Mouse (Mus musculus): Measurements from ENCODE around the gene Plac1. TPM values are rescaled to one million over a fixed set of nuclear protein-coding genes. Genes with fewer than 3 reads are reported as not detected.

The Plac1 gene
- polyA plus RNA-seq, 1 experiment from 2014 or later, result 0.26 TPM

DNA sequence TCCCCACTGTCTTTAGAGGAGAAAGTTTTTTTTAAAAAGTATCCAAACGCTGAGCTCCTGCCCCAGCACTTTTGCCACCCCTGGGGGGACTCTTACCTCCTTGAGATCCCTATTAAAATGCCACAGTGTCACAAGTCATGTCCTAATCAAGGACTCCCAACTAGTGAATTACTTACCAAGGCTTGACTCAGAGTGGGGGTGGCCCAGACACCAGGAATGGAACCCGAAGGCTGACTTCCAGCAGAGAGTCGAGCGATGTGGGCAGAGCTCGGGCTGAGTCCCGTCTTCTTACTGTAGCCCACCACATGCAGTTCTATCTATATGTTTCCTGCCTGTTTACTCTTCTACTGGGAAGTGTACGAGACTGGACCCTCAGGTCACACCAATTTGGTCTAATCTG is 30.5 kb downstream of the Plac1 start:
- DNase-seq (no peak), ATAC-seq (no peak)
- Histone ChIP-seq H3K4me3 (ENCODE audit: low read depth, low read length) (no peak overlapping the region), H3K9ac (replicated peaks) (no peak overlapping the region), H3K4me2 (ENCODE audit: low read depth, low read length) (no peak overlapping the region), H3K27me3 (ENCODE audit: insufficient read depth, low read length) (no peaks in the 10 kb centered on the region), H3K27ac (ENCODE audit: low read depth) (no peak overlapping the region), H3K36me3 (replicated peaks; ENCODE audit: insufficient read depth, low read length) (no peaks in the 10 kb centered on the region), H3K4me1 (ENCODE audit: insufficient read depth) (no peaks in the 10 kb centered on the region), H3K9me3 (ENCODE audit: low read length) (no peaks in the 10 kb centered on the region)
- no peak for TF ChIP-seq EP300 (IDR thresholded peaks at IDR 0.05; ENCODE audit: low read depth)
- WGBS (ENCODE audit: insufficient replicate concordance), result 67% methylated on average over 7 of the region's 7 CpGs

DNA sequence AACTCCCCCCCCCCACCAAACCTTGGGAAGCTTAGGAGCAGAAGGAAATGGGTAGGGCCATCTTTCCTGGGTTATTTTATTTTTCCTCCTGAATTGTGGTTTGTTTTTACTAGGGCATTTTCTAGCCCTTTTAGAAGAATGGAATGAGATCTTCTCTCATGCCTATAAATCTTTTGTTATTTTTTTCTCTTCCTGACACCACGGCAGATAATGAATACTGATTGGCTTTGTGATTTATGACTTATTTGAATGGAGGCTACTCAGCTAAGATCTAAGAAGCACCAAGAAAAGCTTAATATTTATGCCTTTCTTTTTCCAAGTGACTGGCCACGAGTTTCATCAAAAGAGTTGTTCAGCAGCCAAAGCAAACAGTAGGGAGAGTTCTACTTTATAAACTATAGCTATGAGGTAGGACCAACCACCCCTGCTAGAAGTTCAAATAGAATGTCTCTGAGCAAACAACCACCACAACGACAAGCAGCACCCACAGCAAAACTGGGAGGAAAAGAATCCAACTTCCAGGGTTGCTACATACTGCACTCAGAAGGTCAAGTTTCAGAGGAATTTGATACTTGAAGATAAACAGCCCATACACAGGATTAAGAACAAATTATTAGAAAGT is 35.1 kb downstream of the Plac1 start:
- Histone ChIP-seq H3K27ac (ENCODE audit: low read depth) (no peak overlapping the region), H3K27me3 (ENCODE audit: insufficient read depth, low read length) (no peaks in the 10 kb centered on the region), H3K36me3 (replicated peaks; ENCODE audit: insufficient read depth, low read length) (no peaks in the 10 kb centered on the region), H3K9me3 (ENCODE audit: low read length) (no peaks in the 10 kb centered on the region), H3K4me1 (ENCODE audit: insufficient read depth) (no peaks in the 10 kb centered on the region), H3K4me2 (ENCODE audit: low read depth, low read length) (no peak overlapping the region), H3K4me3 (ENCODE audit: low read depth, low read length) (no peak overlapping the region), H3K9ac (replicated peaks) (no peak overlapping the region)
- ATAC-seq (no peak), DNase-seq (no peak)
- no peak for TF ChIP-seq EP300 (IDR thresholded peaks at IDR 0.05; ENCODE audit: low read depth)
- no peak for TF ChIP-seq CTCF (IDR thresholded peaks at IDR 0.05; ENCODE audit: low read depth)
- 29% methylated on average over 3 of the region's 3 CpGs for WGBS (ENCODE audit: insufficient replicate concordance)

DNA sequence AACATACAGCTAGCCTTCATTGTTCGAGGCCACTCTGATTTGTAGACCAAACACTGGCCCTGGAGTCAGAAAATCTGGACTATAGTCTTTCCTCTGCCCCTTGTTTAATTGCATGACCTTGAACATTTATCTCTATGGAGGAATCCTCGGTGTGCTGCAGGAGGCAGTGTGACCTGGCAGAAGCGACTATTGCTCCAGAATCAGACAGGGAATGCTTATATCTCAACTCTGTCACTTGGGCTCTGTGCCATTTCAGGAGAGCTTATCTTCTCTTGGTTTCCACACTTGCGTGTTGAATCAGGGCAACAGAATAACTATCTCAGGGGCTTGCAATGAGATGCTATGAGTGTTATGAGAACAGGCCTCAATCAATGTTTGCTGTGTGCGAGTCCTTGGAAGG is 38.3 kb downstream of the Plac1 start:
- no peaks in the 10 kb centered on the region for H3K27me3 ChIP-seq (ENCODE audit: insufficient read depth, low read length)
- TF ChIP-seq EP300 (IDR thresholded peaks at IDR 0.05; ENCODE audit: low read depth) (no peak), CTCF (IDR thresholded peaks at IDR 0.05; ENCODE audit: low read depth) (no peak)
- ATAC-seq, result no peak
- no peak overlapping the region for H3K4me3 ChIP-seq (ENCODE audit: low read depth, low read length)
- 60% methylated on average over 5 of the region's 5 CpGs for WGBS (ENCODE audit: insufficient replicate concordance)
- H3K36me3 ChIP-seq (replicated peaks; ENCODE audit: insufficient read depth, low read length), result no peaks in the 10 kb centered on the region
- no peaks in the 10 kb centered on the region for H3K4me1 ChIP-seq (ENCODE audit: insufficient read depth)
- no peaks in the 10 kb centered on the region for H3K9me3 ChIP-seq (ENCODE audit: low read length)
- H3K27ac ChIP-seq (ENCODE audit: low read depth), result no peak overlapping the region
- H3K9ac ChIP-seq (replicated peaks), result no peak overlapping the region
- DNase-seq, result no peak
- H3K4me2 ChIP-seq (ENCODE audit: low read depth, low read length), result no peak overlapping the region

DNA sequence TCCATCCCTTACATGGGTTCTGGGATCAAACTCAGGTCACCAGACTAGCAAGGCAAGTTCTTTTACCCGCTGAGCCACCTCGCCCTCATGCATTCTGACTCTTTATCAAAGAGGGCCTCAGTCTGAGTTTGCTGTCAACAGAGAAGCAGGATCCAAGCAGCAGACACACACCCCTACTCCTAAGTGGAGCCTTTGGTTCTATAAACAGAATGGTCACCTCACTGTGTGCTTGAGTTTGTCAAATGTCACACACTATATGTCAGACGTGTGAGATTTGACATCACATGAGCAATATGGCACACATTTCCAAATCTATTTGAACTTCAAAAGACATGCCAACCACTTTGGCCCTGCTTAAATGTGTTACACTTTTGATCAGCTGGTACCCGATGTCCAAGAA is 42.2 kb downstream of the Plac1 start:
- DNase-seq, result no peak
- no peaks in the 10 kb centered on the region for H3K9me3 ChIP-seq (ENCODE audit: low read length)
- no peaks in the 10 kb centered on the region for H3K4me1 ChIP-seq (ENCODE audit: insufficient read depth)
- TF ChIP-seq CTCF (IDR thresholded peaks at IDR 0.05; ENCODE audit: low read depth) (no peak), EP300 (IDR thresholded peaks at IDR 0.05; ENCODE audit: low read depth) (no peak)
- ATAC-seq, result no peak
- no peaks in the 10 kb centered on the region for H3K36me3 ChIP-seq (replicated peaks; ENCODE audit: insufficient read depth, low read length)
- no peak overlapping the region for H3K4me2 ChIP-seq (ENCODE audit: low read depth, low read length)
- H3K4me3 ChIP-seq (ENCODE audit: low read depth, low read length), result no peak overlapping the region
- no peak overlapping the region for H3K27ac ChIP-seq (ENCODE audit: low read depth)
- H3K27me3 ChIP-seq (ENCODE audit: insufficient read depth, low read length), result no peaks in the 10 kb centered on the region
- H3K9ac ChIP-seq (replicated peaks), result no peak overlapping the region
- 75% methylated on average over 4 of the region's 4 CpGs for WGBS (ENCODE audit: insufficient replicate concordance)

DNA sequence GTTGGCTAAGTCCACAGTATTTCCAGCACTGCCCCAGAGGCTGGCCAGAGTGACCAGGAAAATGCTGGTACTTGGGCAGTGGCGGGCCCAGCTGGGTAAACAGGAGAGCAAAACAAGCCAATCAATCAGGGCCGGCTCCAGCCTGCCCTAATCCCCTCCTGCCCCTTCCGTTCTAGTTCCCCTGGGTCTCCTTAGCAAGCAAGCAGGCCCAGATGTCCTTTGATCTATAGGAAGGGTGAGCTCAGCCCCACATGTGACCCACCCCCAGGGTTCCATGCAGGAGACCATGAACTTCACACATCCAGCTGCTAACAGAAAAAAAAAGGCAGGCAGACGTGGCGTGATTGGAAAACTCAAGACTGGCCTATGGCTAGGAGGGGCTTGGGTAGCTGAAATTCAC is 43.5 kb downstream of the Plac1 start:
- TF ChIP-seq EP300 (IDR thresholded peaks at IDR 0.05; ENCODE audit: low read depth) (no peak), CTCF (IDR thresholded peaks at IDR 0.05; ENCODE audit: low read depth) (no peak)

DNA sequence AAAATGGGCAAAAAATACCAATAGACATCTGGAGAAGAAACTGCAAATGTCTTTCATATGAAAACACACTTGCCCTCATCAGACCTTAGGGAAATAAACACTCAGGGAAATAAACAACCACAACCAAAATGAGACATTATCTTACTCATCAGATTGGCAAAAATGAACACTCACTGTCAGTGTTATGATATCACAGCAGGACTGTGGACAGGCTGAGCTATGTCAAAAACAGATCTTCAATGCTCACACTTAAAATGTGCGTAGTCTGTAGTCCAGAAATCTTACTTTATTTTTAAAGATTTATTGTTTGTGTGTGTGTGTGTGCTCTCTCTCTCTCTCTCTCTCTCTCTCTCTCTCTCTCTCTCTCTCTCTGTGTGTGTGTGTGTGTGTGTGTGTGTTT is 51.2 kb downstream of the Plac1 start:
- WGBS (ENCODE audit: insufficient replicate concordance), result 77% methylated on average over 1 of the region's 1 CpGs
- Histone ChIP-seq H3K9me3 (ENCODE audit: low read length) (no peaks in the 10 kb centered on the region), H3K4me1 (ENCODE audit: insufficient read depth) (no peaks in the 10 kb centered on the region)

More for the DNA sequence above, 43.5 kb downstream of the Plac1 start:
- Histone ChIP-seq H3K36me3 (replicated peaks; ENCODE audit: insufficient read depth, low read length) (no peaks in the 10 kb centered on the region), H3K4me3 (ENCODE audit: low read depth, low read length) (no peak overlapping the region), H3K9ac (replicated peaks) (no peak overlapping the region), H3K9me3 (ENCODE audit: low read length) (no peaks in the 10 kb centered on the region), H3K27me3 (ENCODE audit: insufficient read depth, low read length) (no peaks in the 10 kb centered on the region), H3K4me2 (ENCODE audit: low read depth, low read length) (no peak overlapping the region), H3K27ac (ENCODE audit: low read depth) (no peak overlapping the region), H3K4me1 (ENCODE audit: insufficient read depth) (no peaks in the 10 kb centered on the region)
- DNase-seq (no peak), ATAC-seq (peak; percentile 7; the same call in 1 of the 2 replicates)
- WGBS (ENCODE audit: insufficient replicate concordance), result 58% methylated on average over 5 of the region's 5 CpGs

DNA sequence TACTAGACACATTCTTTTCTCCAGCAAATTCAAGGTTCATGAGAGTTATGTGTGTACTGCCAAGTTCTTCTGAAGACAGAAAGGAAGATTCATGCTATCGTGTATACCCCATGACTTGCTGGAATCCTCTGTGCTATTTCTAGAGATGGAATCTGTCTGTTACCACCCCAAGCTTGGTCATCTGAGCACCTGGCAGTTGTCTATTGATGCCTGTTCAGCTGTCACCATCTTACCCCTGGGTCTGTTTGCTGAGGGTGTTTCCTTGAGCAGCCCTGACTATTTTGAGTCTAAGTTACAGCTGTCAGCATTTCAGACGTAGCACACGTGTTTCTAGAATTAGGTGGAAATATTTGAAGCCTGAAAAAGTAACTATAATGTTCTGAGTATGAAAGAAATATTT is 60.1 kb downstream of the Plac1 start:
- Histone ChIP-seq H3K36me3 (replicated peaks; ENCODE audit: insufficient read depth, low read length) (no peaks in the 10 kb centered on the region), H3K27me3 (ENCODE audit: insufficient read depth, low read length) (no peaks in the 10 kb centered on the region), H3K4me3 (ENCODE audit: low read depth, low read length) (no peak overlapping the region), H3K9ac (replicated peaks) (no peak overlapping the region), H3K9me3 (ENCODE audit: low read length) (no peaks in the 10 kb centered on the region), H3K4me1 (ENCODE audit: insufficient read depth) (no peaks in the 10 kb centered on the region), H3K4me2 (ENCODE audit: low read depth, low read length) (no peak overlapping the region), H3K27ac (ENCODE audit: low read depth) (no peak overlapping the region)
- TF ChIP-seq CTCF (IDR thresholded peaks at IDR 0.05; ENCODE audit: low read depth) (no peak), EP300 (IDR thresholded peaks at IDR 0.05; ENCODE audit: low read depth) (no peak)
- DNase-seq, result no peak
- ATAC-seq, result no peak
- 72% methylated on average over 3 of the region's 3 CpGs for WGBS (ENCODE audit: insufficient replicate concordance)

More for the DNA sequence above, 51.2 kb downstream of the Plac1 start:
- Histone ChIP-seq H3K4me2 (ENCODE audit: low read depth, low read length) (no peak overlapping the region), H3K27ac (ENCODE audit: low read depth) (no peak overlapping the region), H3K9ac (replicated peaks) (no peak overlapping the region), H3K36me3 (replicated peaks; ENCODE audit: insufficient read depth, low read length) (no peaks in the 10 kb centered on the region), H3K4me3 (ENCODE audit: low read depth, low read length) (no peak overlapping the region), H3K27me3 (ENCODE audit: insufficient read depth, low read length) (no peaks in the 10 kb centered on the region)
- ATAC-seq (no peak), DNase-seq (no peak)
- no peak for TF ChIP-seq CTCF (IDR thresholded peaks at IDR 0.05; ENCODE audit: low read depth)
- no peak for TF ChIP-seq EP300 (IDR thresholded peaks at IDR 0.05; ENCODE audit: low read depth)
